Mouse (Mus musculus) hindbrain, embryonic 15.5 days (tissue): ENCODE data around the gene Smap1. TPM values are rescaled to one million over a fixed set of nuclear protein-coding genes. Genes with fewer than 3 reads are reported as not detected.

Experiments used
- ATAC-seq: fragments of 200-750 bp; cut with Nextera tagmentation; 2 replicates; pipeline ENCODE4 v1.8.0; 2017; ENCODE audit warnings: low read depth, moderate number of reproducible peaks, moderate TSS enrichment; ENCODE audit not compliant: low FRiP score
- H3K27ac ChIP-seq: fragments of 300-500 bp; sonication (generic); replicated peaks from 2 replicates; pipeline ENCODE4 v1.5.1; 2015; ENCODE audit warnings: mild to moderate bottlenecking, inconsistent platforms
- H3K27me3 ChIP-seq: fragments of 300-500 bp; sonication (generic); 2 replicates; pipeline ENCODE4 v1.6.1; 2015; ENCODE audit warnings: control low read depth, inconsistent platforms
- H3K36me3 ChIP-seq: fragments of 300-500 bp; sonication (generic); 2 replicates; pipeline ENCODE4 v1.6.1; 2015; ENCODE audit warnings: control low read depth, inconsistent platforms
- H3K4me1 ChIP-seq: fragments of 300-500 bp; sonication (generic); replicated peaks from 2 replicates; pipeline ENCODE4 v1.6.1; 2015; ENCODE audit warnings: control low read depth, inconsistent platforms
- H3K4me2 ChIP-seq: fragments of 300-500 bp; sonication (generic); 2 replicates; pipeline ENCODE4 v1.6.1; 2015; ENCODE audit warnings: moderate library complexity, mild to moderate bottlenecking, inconsistent platforms
- H3K4me3 ChIP-seq: fragments of 300-500 bp; sonication (generic); 2 replicates; pipeline ENCODE4 v1.5.1; 2015; ENCODE audit warnings: mild to moderate bottlenecking, inconsistent platforms
- H3K9ac ChIP-seq: fragments of 300-500 bp; sonication (generic); 2 replicates; pipeline ENCODE4 v1.6.1; 2015; ENCODE audit warnings: inconsistent platforms
- H3K9me3 ChIP-seq: fragments of 300-500 bp; sonication (generic); 2 replicates; pipeline ENCODE4 v1.6.1; 2016; ENCODE audit warnings: control low read depth, inconsistent platforms
- WGBS: fragments of 180-500 bp; shearing (Covaris S2); methylation state at CpG from one replicate; pipeline ENCODE4 v1.1.7; 2015; 5-methylcytosine and 5-hydroxymethylcytosine counted together
- polyA plus RNA-seq: library from polyadenylated mRNA; unstranded; fragments of >200 nt; fragmentation: Nextera tagmentation; extraction: Ambion mirVana; gene quantifications from 2 replicates; pipeline ENCODE4 v1.2.1, GENCODE M21; 2015

Smap1 gene
- polyA plus RNA-seq, 1 experiment from 2014 or later, result 132 TPM

DNA sequence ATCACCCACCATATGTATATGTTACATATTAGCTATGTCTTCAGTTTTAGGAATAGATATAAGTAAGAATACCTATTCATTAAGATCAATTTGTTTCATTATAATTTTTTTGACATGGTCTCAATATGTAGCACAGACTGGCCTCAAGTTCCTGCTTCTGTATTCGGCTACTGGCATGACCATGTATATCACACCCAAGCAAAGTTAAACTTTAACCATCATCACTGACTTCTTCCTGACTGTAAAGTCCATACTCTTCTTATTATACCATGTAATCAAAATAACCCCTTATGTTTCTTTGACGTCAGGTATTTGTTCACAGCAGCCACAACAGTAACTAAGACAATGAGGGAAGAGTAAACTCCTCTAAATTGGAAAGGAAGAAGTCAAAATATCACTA, 61.2 kb downstream of the Smap1 start:
- Histone ChIP-seq H3K4me2 (no peak overlapping the region), H3K27ac (no peak overlapping the region), H3K27me3 (no peaks in the 10 kb centered on the region), H3K4me1 (no peaks in the 10 kb centered on the region), H3K4me3 (no peak overlapping the region), H3K36me3 (peaks cover 27% of the 10 kb centered on the region; the same call in 1 of the 2 replicates), H3K9me3 (no peaks in the 10 kb centered on the region), H3K9ac (no peak overlapping the region)
- ATAC-seq, result no peak
- 96% methylated on average over 2 of the region's 2 CpGs for WGBS

GRCm38 (mm10) chr1:23855623-23856022, 66.5 kb downstream of the Smap1 start:
- 91% methylated on average over 3 of the region's 3 CpGs for WGBS
- Histone ChIP-seq H3K4me3 (no peak overlapping the region), H3K36me3 (peaks cover 32% of the 10 kb centered on the region; the same call in 1 of the 2 replicates), H3K4me1 (no peaks in the 10 kb centered on the region), H3K9me3 (no peaks in the 10 kb centered on the region), H3K4me2 (no peak overlapping the region), H3K27ac (no peak overlapping the region), H3K9ac (no peak overlapping the region), H3K27me3 (no peaks in the 10 kb centered on the region)
- no peak for ATAC-seq

DNA sequence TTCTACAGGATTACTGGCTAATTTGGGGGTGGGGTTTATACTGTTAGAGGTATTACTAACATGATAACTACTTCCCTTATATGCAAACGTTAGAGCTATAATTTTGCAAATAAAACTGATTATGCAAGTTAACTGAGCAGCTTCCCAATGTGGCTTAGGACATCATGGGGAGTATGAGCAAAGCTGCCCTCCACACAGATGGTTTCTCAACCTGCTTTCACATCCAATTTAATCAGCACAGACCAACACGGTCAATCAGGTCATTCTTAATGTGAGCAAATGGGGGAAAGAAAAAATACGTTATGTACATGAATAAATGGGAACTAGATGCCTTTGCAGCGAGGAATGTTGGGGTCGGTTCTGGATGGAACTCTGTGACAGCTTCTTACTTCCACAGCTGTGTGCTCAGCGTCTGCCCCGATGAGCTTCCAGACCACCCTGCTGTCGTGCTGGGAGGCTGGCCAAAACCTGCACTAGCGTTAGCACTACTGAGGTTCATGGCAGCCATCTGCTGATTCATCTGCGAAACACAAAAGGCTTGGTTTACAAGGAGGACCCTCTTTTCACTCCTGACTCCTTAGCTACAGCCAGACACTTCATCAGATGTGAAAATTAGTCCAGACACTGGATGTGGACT, 76.0 kb downstream of the Smap1 start:
- no peak overlapping the region for H3K4me3 ChIP-seq
- no peaks in the 10 kb centered on the region for H3K9me3 ChIP-seq
- H3K27ac ChIP-seq, result 0 out of 2 replicates have a peak overlapping the region, but pooled peaks have one; percentile 55
- H3K27me3 ChIP-seq, result no peaks in the 10 kb centered on the region
- peaks cover 41% of the 10 kb centered on the region for H3K36me3 ChIP-seq
- H3K9ac ChIP-seq, result no peak overlapping the region
- H3K4me2 ChIP-seq, result no peak overlapping the region
- peaks cover 4% of the 10 kb centered on the region; the same call in 1 of the 2 replicates for H3K4me1 ChIP-seq
- 55% methylated on average over 10 of the region's 10 CpGs for WGBS
- ATAC-seq, result peak; percentile 71

- no peak for ATAC-seq
Observed at GRCm38 (mm10) chr1:23845007-23845406, 77.1 kb downstream of the Smap1 start.

GRCm38 (mm10) chr1:23843790-23844189, 78.3 kb downstream of the Smap1 start:
- no peak for ATAC-seq
- H3K4me2 ChIP-seq, result no peak overlapping the region
- H3K9ac ChIP-seq, result no peak overlapping the region
- H3K27ac ChIP-seq, result no peak overlapping the region
- WGBS, result 88% methylated on average over 7 of the region's 7 CpGs
- no peaks in the 10 kb centered on the region for H3K9me3 ChIP-seq
- peaks cover 4% of the 10 kb centered on the region; the same call in 1 of the 2 replicates for H3K4me1 ChIP-seq
- H3K36me3 ChIP-seq, result peaks cover 35% of the 10 kb centered on the region
- no peaks in the 10 kb centered on the region for H3K27me3 ChIP-seq
- H3K4me3 ChIP-seq, result no peak overlapping the region

More at GRCm38 (mm10) chr1:23845007-23845406, 77.1 kb downstream of the Smap1 start:
- peaks cover 38% of the 10 kb centered on the region for H3K36me3 ChIP-seq
- H3K4me1 ChIP-seq, result peaks cover 4% of the 10 kb centered on the region; the same call in 1 of the 2 replicates
- no peak overlapping the region for H3K27ac ChIP-seq
- H3K4me2 ChIP-seq, result no peak overlapping the region
- 94% methylated on average over 10 of the region's 10 CpGs for WGBS
- no peak overlapping the region for H3K4me3 ChIP-seq
- no peaks in the 10 kb centered on the region for H3K9me3 ChIP-seq
- H3K27me3 ChIP-seq, result no peaks in the 10 kb centered on the region
- no peak overlapping the region for H3K9ac ChIP-seq

- no peak overlapping the region for H3K4me2 ChIP-seq
- peak overlapping the region; percentile 55; the same call in 1 of the 2 replicates for H3K27ac ChIP-seq
- no peaks in the 10 kb centered on the region for H3K9me3 ChIP-seq
- 63% methylated on average over 3 of the region's 3 CpGs for WGBS
- no peak overlapping the region for H3K4me3 ChIP-seq
- ATAC-seq, result no peak
- H3K4me1 ChIP-seq, result peaks cover 4% of the 10 kb centered on the region; the same call in 1 of the 2 replicates
- H3K9ac ChIP-seq, result no peak overlapping the region
- H3K36me3 ChIP-seq, result peaks cover 24% of the 10 kb centered on the region
- no peaks in the 10 kb centered on the region for H3K27me3 ChIP-seq
Observed at GRCm38 (mm10) chr1:23842629-23843028, 79.5 kb downstream of the Smap1 start.

- H3K4me1 ChIP-seq, result peaks cover 4% of the 10 kb centered on the region; the same call in 1 of the 2 replicates
- no peak overlapping the region for H3K4me2 ChIP-seq
- no peaks in the 10 kb centered on the region for H3K27me3 ChIP-seq
- ATAC-seq, result no peak
- H3K9me3 ChIP-seq, result no peaks in the 10 kb centered on the region
- no peak overlapping the region for H3K9ac ChIP-seq
- H3K36me3 ChIP-seq, result peaks cover 15% of the 10 kb centered on the region
- H3K4me3 ChIP-seq, result no peak overlapping the region
- H3K27ac ChIP-seq, result no peak overlapping the region
Observed at GRCm38 (mm10) chr1:23840924-23841323, 81.2 kb downstream of the Smap1 start.

DNA sequence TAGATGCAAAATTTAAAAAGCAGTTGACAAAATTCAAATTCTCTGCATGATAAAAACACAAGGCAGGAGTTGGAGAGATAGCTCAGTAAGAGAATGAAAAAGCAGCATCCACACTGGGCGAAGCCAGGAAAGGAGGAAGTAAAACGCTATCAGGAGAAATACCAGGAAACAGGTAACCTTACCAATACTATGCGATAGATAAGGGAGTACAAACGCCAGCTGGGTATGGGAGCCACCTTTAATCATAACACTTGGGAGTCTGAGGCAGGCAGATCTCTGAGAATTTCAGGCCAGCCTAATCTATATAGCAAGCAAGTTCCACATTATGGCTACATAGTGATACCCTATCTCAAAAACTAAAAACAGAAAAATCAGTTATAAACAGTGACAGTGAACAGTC, 85.5 kb downstream of the Smap1 start:
- Histone ChIP-seq H3K36me3 (no peaks in the 10 kb centered on the region), H3K4me1 (peaks cover 9% of the 10 kb centered on the region; the same call in 1 of the 2 replicates), H3K4me2 (no peak overlapping the region), H3K27ac (no peak overlapping the region), H3K9me3 (no peaks in the 10 kb centered on the region), H3K9ac (no peak overlapping the region), H3K4me3 (no peak overlapping the region), H3K27me3 (no peaks in the 10 kb centered on the region)
- no peak for ATAC-seq
- 94% methylated on average over 4 of the region's 4 CpGs for WGBS

GRCm38 (mm10) chr1:23834819-23835218, 87.3 kb downstream of the Smap1 start:
- Histone ChIP-seq H3K9ac (no peak overlapping the region), H3K27ac (no peak overlapping the region; the same call in 1 of the 2 replicates), H3K27me3 (no peaks in the 10 kb centered on the region), H3K4me1 (peaks cover 9% of the 10 kb centered on the region; the same call in 1 of the 2 replicates), H3K36me3 (no peaks in the 10 kb centered on the region), H3K4me3 (no peak overlapping the region), H3K9me3 (no peaks in the 10 kb centered on the region), H3K4me2 (no peak overlapping the region)
- ATAC-seq, result peak; percentile 65
- 35% methylated on average over 9 of the region's 9 CpGs for WGBS

GRCm38 (mm10) chr1:23834246-23834645, 87.9 kb downstream of the Smap1 start:
- Histone ChIP-seq H3K4me2 (no peak overlapping the region), H3K9ac (no peak overlapping the region), H3K4me1 (peaks cover 9% of the 10 kb centered on the region; the same call in 1 of the 2 replicates), H3K27ac (no peak overlapping the region; the same call in 1 of the 2 replicates), H3K27me3 (no peaks in the 10 kb centered on the region), H3K9me3 (no peaks in the 10 kb centered on the region), H3K36me3 (no peaks in the 10 kb centered on the region), H3K4me3 (no peak overlapping the region)
- WGBS, result 75% methylated on average over 7 of the region's 7 CpGs
- no peak for ATAC-seq

DNA sequence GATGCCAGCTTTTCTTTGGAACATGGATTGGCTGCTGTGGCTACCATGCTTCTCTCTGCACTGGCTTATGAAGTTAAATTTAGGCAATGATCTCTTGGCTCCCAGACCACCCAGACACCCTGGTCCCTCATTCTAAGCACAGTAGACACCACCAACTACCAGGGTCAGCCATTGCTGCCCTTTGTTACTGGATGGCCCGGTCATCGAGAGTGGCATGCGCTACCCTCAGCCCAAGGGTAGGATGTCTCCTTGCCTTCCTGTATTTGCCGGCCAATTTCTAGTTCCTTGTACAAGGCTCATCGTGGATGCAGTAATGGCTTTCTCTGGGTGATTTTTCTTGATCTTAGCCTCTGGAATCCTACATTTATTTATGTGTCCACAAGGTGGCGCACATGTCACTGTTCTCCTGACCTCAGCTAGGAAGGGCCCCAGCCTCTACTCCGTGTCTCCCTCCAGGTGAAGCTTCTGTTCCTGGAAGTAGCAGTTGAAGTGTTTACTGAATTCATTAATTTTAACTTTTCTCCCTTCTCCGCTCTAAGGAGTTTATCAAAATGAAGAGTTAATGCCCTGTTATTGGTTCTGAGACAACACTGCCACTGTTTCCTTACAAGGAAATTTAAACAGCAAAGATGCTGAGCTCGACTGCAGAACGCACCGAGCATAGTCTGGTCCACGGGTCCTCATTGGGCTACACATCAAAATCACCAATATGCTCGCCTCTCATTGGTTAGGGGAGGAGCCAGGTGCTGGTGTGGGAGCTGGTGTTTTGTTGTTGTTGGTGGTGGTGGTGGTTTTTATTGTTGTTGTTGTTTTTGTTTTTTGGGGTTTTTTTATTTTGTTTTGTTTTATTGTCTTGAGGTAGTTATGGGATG, 95.0 kb downstream of the Smap1 start:
- Histone ChIP-seq H3K9ac (no peak overlapping the region), H3K4me2 (no peak overlapping the region), H3K4me3 (no peak overlapping the region), H3K9me3 (no peaks in the 10 kb centered on the region), H3K27me3 (no peaks in the 10 kb centered on the region), H3K4me1 (no peaks in the 10 kb centered on the region), H3K27ac (no peak overlapping the region), H3K36me3 (no peaks in the 10 kb centered on the region)
- WGBS, result 43% methylated on average over 13 of the region's 13 CpGs
- 0 out of 2 replicates have a peak, but pooled peaks have one; percentile 67 for ATAC-seq

GRCm38 (mm10) chr1:23821615-23822014, 100.5 kb downstream of the Smap1 start:
- no peaks in the 10 kb centered on the region for H3K4me1 ChIP-seq
- no peak overlapping the region for H3K4me3 ChIP-seq
- no peaks in the 10 kb centered on the region for H3K27me3 ChIP-seq
- H3K27ac ChIP-seq, result no peak overlapping the region
- no peak overlapping the region for H3K4me2 ChIP-seq
- WGBS, result 69% methylated on average over 5 of the region's 5 CpGs
- no peak for ATAC-seq
- H3K9ac ChIP-seq, result no peak overlapping the region
- no peaks in the 10 kb centered on the region for H3K9me3 ChIP-seq
- no peaks in the 10 kb centered on the region for H3K36me3 ChIP-seq
